Mouse (Mus musculus): Measurements from ENCODE around the gene Mrpl1. TPM values are rescaled to one million over a fixed set of nuclear protein-coding genes. Genes with fewer than 3 reads are reported as not detected.

Gene Mrpl1
- polyA plus RNA-seq, 1 experiment from 2014 or later = 22.0 TPM

DNA sequence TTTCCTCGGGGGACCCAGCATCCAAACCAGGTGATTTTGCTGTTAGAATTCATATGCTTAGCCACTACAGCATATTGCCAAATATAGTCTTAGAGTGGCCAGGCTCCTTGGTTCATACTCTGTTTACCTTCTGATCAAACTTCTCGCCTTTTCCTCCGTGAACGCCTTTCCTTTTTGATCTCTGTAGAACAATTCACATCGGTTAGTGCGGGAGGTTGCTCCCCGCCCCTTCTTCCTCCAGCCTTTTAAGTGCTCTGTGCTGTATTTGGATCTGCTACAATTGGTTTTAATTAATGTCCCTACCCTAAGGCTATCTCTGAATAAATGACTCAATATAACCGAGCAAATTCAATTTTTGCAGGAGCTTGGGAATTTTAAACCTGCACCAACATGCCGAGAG, 33.2 kb upstream of the Mrpl1 start:
- no peak overlapping the region for H3K27ac ChIP-seq
- 53% methylated on average over 9 of the region's 9 CpGs for WGBS
- ATAC-seq (replicated peaks; ENCODE audit: insufficient number of reproducible peaks, insufficient read depth, low FRiP score, low read depth) = no peak
- H3K36me3 ChIP-seq = no peaks in the 10 kb centered on the region
- H3K4me1 ChIP-seq (replicated peaks) = no peaks in the 10 kb centered on the region
- no peaks in the 10 kb centered on the region for H3K27me3 ChIP-seq
- H3K4me3 ChIP-seq = no peak overlapping the region
- no peak overlapping the region for H3K9ac ChIP-seq
- no peaks in the 10 kb centered on the region for H3K9me3 ChIP-seq (replicated peaks)
- H3K4me2 ChIP-seq = no peak overlapping the region

DNA sequence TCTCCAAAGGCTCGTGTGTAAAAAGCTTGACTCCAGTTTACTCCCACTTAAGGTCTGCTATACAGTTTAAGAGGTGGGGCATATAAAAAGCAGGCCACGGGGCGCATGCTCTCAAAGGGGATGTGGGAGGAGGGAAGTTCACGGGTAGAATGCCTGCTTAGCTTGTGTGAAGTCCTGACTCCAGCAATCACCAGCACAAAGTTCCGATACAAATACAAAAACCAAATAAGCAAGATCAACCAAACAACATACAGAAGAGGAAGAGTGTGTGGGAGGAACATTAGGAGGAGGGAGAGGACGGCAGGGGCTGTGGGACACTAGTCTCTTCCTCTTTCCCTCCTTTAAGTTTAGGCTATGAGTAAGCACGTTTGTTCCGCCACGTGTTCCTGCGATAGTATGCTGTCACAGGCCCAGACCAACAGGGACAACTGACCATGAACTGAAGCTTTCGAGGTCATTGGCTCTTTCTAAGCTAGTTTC, 32.4 kb upstream of the Mrpl1 start:
- H3K27ac ChIP-seq = no peak overlapping the region
- H3K4me2 ChIP-seq = no peak overlapping the region
- H3K27me3 ChIP-seq = no peaks in the 10 kb centered on the region
- no peak overlapping the region for H3K9ac ChIP-seq
- H3K4me3 ChIP-seq = no peak overlapping the region
- H3K36me3 ChIP-seq = no peaks in the 10 kb centered on the region
- no peaks in the 10 kb centered on the region for H3K9me3 ChIP-seq (replicated peaks)
- ATAC-seq (replicated peaks; ENCODE audit: insufficient number of reproducible peaks, insufficient read depth, low FRiP score, low read depth) = no peak
- no peaks in the 10 kb centered on the region for H3K4me1 ChIP-seq (replicated peaks)
- WGBS = 60% methylated on average over 11 of the region's 11 CpGs

DNA sequence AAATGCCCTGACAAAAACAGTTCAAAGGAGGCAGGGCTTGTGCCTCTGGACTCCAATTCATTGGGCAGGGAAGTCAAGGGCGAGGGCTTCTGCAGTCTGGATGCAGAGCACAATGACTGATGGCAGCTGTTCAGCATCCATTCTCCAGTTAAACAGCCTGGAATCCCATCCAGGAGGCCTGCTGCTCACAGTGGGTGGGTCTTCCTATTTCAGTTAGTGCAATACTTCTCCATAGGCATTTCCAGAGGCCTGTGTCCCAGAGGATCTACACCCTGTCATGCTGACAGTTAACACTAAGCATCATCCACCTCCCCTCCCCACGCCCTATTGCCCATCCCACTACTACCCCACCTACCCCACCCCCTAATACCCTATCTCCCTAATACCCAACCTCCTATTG, 26.1 kb upstream of the Mrpl1 start:
- Histone ChIP-seq H3K4me1 (replicated peaks) (no peaks in the 10 kb centered on the region; the same call in 1 of the 2 replicates), H3K4me2 (no peak overlapping the region), H3K9me3 (replicated peaks) (no peaks in the 10 kb centered on the region), H3K27me3 (no peaks in the 10 kb centered on the region), H3K4me3 (no peak overlapping the region), H3K27ac (no peak overlapping the region), H3K9ac (no peak overlapping the region), H3K36me3 (no peaks in the 10 kb centered on the region)
- 87% methylated on average over 2 of the region's 2 CpGs for WGBS
- ATAC-seq (replicated peaks; ENCODE audit: insufficient number of reproducible peaks, insufficient read depth, low FRiP score, low read depth) = no peak

DNA sequence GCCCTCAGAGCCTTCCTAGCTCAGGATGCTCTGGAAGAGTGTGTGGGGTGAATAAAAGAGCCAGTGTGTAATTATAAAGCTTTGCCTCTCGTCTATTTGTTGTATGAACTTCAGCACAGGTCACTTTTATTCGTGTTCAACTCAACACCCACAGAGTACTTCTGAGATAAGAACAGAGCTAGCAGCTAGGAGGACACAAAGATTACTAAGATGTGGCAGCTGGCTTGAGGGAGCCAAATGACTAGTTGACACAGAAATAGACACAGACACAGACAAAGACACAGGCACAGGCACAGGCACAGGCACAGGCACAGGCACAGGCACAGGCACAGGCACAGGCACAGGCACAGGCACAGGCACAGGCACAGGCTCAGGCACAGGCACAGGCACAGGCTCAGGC, 25.3 kb upstream of the Mrpl1 start:
- no peaks in the 10 kb centered on the region for H3K36me3 ChIP-seq
- H3K9me3 ChIP-seq (replicated peaks) = no peaks in the 10 kb centered on the region
- no peak overlapping the region for H3K27ac ChIP-seq
- no peak overlapping the region for H3K4me3 ChIP-seq
- no peak overlapping the region for H3K9ac ChIP-seq
- no peaks in the 10 kb centered on the region for H3K27me3 ChIP-seq
- no peaks in the 10 kb centered on the region; the same call in 1 of the 2 replicates for H3K4me1 ChIP-seq (replicated peaks)
- 19% methylated on average over 2 of the region's 2 CpGs for WGBS
- no peak overlapping the region for H3K4me2 ChIP-seq
- ATAC-seq (replicated peaks; ENCODE audit: insufficient number of reproducible peaks, insufficient read depth, low FRiP score, low read depth) = 0 out of 2 replicates have a peak, but pooled peaks have one; percentile 31

DNA sequence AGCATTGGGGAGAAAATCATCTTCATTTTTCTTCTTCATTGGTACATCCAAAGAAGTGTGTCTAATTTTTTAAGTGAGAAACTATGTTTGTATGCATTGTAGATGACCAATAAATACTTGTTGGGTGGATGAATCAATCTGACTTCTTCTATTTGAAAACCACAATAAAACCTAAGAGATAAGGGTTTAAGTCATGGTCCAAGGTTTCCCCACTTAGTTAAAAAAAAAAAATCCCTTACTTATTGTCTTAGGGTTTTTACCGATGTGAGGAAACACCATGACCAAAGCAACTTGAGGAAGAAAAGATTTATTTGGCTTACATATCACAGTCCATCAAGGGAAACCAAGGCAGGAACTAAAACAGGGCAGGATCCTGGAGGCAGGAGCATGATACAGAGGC, 19.5 kb upstream of the Mrpl1 start:
- Histone ChIP-seq H3K4me1 (replicated peaks) (no peaks in the 10 kb centered on the region), H3K27ac (no peak overlapping the region), H3K9me3 (replicated peaks) (no peaks in the 10 kb centered on the region), H3K27me3 (no peaks in the 10 kb centered on the region), H3K36me3 (no peaks in the 10 kb centered on the region), H3K4me2 (no peak overlapping the region), H3K9ac (no peak overlapping the region), H3K4me3 (no peak overlapping the region)
- no peak for ATAC-seq (replicated peaks; ENCODE audit: insufficient number of reproducible peaks, insufficient read depth, low FRiP score, low read depth)
- WGBS = 90% methylated on average over 1 of the region's 1 CpGs

- no peak overlapping the region for H3K4me3 ChIP-seq
- WGBS = 45% methylated on average over 4 of the region's 4 CpGs
- no peaks in the 10 kb centered on the region for H3K27me3 ChIP-seq
- H3K4me2 ChIP-seq = no peak overlapping the region
- no peaks in the 10 kb centered on the region for H3K36me3 ChIP-seq
- ATAC-seq (replicated peaks; ENCODE audit: insufficient number of reproducible peaks, insufficient read depth, low FRiP score, low read depth) = no peak
- no peak overlapping the region for H3K9ac ChIP-seq
- H3K4me1 ChIP-seq (replicated peaks) = no peaks in the 10 kb centered on the region
- no peaks in the 10 kb centered on the region for H3K9me3 ChIP-seq (replicated peaks)
- no peak overlapping the region for H3K27ac ChIP-seq
Measured at GRCm38 (mm10) chr5:96191251-96191650, 18.0 kb upstream of the Mrpl1 start.

DNA sequence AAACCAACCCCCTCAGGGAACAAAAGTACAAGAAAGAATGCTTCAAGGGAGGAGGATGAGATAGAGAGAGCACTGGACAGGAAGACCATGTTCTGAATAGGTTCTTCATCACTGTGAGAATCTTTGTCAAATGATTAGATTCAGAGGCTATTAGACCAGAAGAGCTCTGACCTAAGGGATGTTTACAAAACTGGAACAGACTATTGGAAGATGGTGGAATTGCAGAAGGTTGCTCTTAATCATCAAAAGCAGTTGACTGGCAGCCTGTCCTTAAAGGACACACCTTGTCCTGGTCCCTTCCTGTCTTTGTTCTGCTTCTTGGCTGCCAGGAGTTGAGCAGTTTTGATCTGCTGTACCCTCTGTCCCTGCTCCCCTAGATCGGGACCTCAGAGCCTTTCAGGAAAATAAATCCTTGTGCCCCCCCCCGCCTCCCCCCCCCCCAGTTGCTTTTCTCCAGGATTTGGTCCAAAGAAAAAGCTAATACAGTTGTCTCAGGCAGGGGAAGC, 12.7 kb upstream of the Mrpl1 start:
- 34% methylated on average over 2 of the region's 2 CpGs for WGBS
- H3K9ac ChIP-seq = no peak overlapping the region
- no peak overlapping the region for H3K4me3 ChIP-seq
- ATAC-seq (replicated peaks; ENCODE audit: insufficient number of reproducible peaks, insufficient read depth, low FRiP score, low read depth) = no peak
- no peak overlapping the region for H3K27ac ChIP-seq
- H3K4me1 ChIP-seq (replicated peaks) = no peaks in the 10 kb centered on the region
- no peaks in the 10 kb centered on the region for H3K27me3 ChIP-seq
- no peaks in the 10 kb centered on the region for H3K9me3 ChIP-seq (replicated peaks)
- no peak overlapping the region for H3K4me2 ChIP-seq
- no peaks in the 10 kb centered on the region for H3K36me3 ChIP-seq

GRCm38 (mm10) chr5:96198271-96198670, 11.0 kb upstream of the Mrpl1 start:
- Histone ChIP-seq H3K27me3 (no peaks in the 10 kb centered on the region), H3K4me2 (no peak overlapping the region), H3K27ac (no peak overlapping the region), H3K9me3 (replicated peaks) (no peaks in the 10 kb centered on the region), H3K4me3 (no peak overlapping the region), H3K4me1 (replicated peaks) (no peaks in the 10 kb centered on the region), H3K9ac (no peak overlapping the region), H3K36me3 (no peaks in the 10 kb centered on the region)
- ATAC-seq (replicated peaks; ENCODE audit: insufficient number of reproducible peaks, insufficient read depth, low FRiP score, low read depth) = no peak
- 79% methylated on average over 6 of the region's 6 CpGs for WGBS

GRCm38 (mm10) chr5:96200269-96200668, 9.0 kb upstream of the Mrpl1 start:
- no peaks in the 10 kb centered on the region for H3K36me3 ChIP-seq
- no peaks in the 10 kb centered on the region for H3K27me3 ChIP-seq
- no peaks in the 10 kb centered on the region for H3K9me3 ChIP-seq (replicated peaks)
- H3K4me3 ChIP-seq = no peak overlapping the region
- H3K27ac ChIP-seq = no peak overlapping the region
- 54% methylated on average over 3 of the region's 3 CpGs for WGBS
- ATAC-seq (replicated peaks; ENCODE audit: insufficient number of reproducible peaks, insufficient read depth, low FRiP score, low read depth) = no peak
- no peaks in the 10 kb centered on the region for H3K4me1 ChIP-seq (replicated peaks)
- H3K4me2 ChIP-seq = no peak overlapping the region
- H3K9ac ChIP-seq = no peak overlapping the region

- H3K4me1 ChIP-seq (replicated peaks) = peaks cover 1% of the 10 kb centered on the region; the same call in 1 of the 2 replicates
- 76% methylated on average over 10 of the region's 10 CpGs for WGBS
Measured at GRCm38 (mm10) chr5:96201462-96202154, 7.7 kb upstream of the Mrpl1 start.

DNA sequence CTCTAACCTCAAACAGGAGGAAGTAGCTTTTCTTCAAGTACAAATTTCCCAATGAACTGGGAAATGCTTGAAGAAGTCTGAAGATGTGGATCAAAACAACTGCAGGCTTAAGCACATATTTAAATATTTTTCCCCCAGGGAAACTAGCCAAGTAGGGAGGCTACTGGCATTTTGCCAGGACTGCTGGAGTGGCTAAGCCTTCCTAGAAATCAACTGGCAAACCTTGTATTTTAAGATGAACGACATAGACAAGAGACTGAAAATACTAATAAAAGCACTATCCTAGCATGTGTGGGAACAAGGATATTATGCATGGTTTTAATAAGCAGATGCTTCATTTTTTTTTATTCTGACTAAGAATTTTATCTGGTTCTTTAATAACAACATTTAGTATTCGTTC, 2.4 kb upstream of the Mrpl1 start:
- Histone ChIP-seq H3K9me3 (replicated peaks) (no peaks in the 10 kb centered on the region), H3K4me1 (replicated peaks) (peaks cover 22% of the 10 kb centered on the region), H3K27ac (peak overlapping the region; percentile 45; the same call in 1 of the 2 replicates), H3K4me2 (no peak overlapping the region), H3K36me3 (no peaks in the 10 kb centered on the region), H3K27me3 (no peaks in the 10 kb centered on the region), H3K4me3 (no peak overlapping the region), H3K9ac (no peak overlapping the region)
- 20% methylated on average over 2 of the region's 2 CpGs for WGBS
- no peak for ATAC-seq (replicated peaks; ENCODE audit: insufficient number of reproducible peaks, insufficient read depth, low FRiP score, low read depth)

More at GRCm38 (mm10) chr5:96201462-96202154, 7.7 kb upstream of the Mrpl1 start:
- ATAC-seq (replicated peaks; ENCODE audit: insufficient number of reproducible peaks, insufficient read depth, low FRiP score, low read depth) = no peak
- Histone ChIP-seq H3K4me2 (no peak overlapping the region), H3K9me3 (replicated peaks) (no peaks in the 10 kb centered on the region), H3K27me3 (no peaks in the 10 kb centered on the region), H3K36me3 (no peaks in the 10 kb centered on the region), H3K4me3 (no peak overlapping the region), H3K9ac (no peak overlapping the region), H3K27ac (no peak overlapping the region)

DNA sequence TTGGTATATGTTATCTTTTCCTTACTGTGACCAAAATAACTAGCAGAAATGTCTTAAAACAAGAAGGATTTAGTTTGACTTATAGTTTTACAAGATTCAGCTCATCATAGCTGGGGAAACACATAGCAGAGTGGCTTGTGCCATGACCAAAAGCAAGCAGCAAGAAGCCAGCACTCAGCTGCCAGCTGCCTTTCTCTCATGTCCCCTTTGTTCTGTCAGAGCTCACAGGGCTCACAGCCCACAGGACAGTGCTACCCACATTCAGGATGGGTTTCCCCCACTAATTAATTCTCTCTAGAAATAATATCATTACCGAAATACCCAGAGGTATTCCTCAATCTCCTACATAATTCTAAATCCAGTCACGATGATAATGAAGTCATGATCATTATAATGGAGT, 1.8 kb upstream of the Mrpl1 start:
- Histone ChIP-seq H3K27ac (peak overlapping the region; percentile 45; the same call in 1 of the 2 replicates), H3K36me3 (no peaks in the 10 kb centered on the region), H3K9ac (no peak overlapping the region), H3K9me3 (replicated peaks) (no peaks in the 10 kb centered on the region), H3K4me2 (no peak overlapping the region), H3K4me1 (replicated peaks) (peaks cover 22% of the 10 kb centered on the region), H3K4me3 (no peak overlapping the region), H3K27me3 (no peaks in the 10 kb centered on the region)
- no peak for ATAC-seq (replicated peaks; ENCODE audit: insufficient number of reproducible peaks, insufficient read depth, low FRiP score, low read depth)
- WGBS = 84% methylated on average over 2 of the region's 2 CpGs
